Mouse (Mus musculus): ENCODE measurements at regions not wholly inside any gene's neighbourhood (a gene's known extent, or its start where the extent isn't known, plus 50 kb on each side); places are given as distances from the start of the nearest gene placed in this dataset.

DNA sequence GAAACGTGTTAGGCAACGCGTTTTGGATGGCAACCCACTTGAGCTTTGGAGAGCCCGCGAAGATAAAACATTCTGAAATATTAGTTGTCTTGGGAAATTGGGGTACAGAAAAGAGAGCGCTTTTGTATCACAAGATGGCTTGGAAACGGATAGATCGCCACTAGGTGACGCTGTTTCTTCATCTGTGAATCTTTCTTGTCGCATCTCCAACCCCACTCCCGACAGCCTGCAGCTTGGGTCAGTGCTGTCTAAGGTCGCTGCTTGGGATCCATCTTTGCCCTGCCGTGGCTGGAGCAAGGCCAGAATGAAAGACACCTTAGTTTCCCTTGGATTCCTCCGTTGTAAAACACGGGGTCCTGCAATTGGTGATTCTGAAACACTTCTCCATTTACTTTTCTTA is 88.3 kb downstream of the Aldh8a1 start:
- Histone ChIP-seq H3K27me3 (replicated peaks) (no peaks in the 10 kb centered on the region), H3K4me3 (replicated peaks) (no peak overlapping the region), H3K4me1 (no peaks in the 10 kb centered on the region), H3K36me3 (no peaks in the 10 kb centered on the region), H3K27ac (no peak overlapping the region), H3K4me2 (peak overlapping the region; percentile 38; the same call in 1 of the 2 replicates), H3K9me3 (no peaks in the 10 kb centered on the region), H3K9ac (no peak overlapping the region)
- ATAC-seq (ENCODE audit: insufficient read depth, low FRiP score, low read depth): peak; percentile 67; the same call in 1 of the 2 replicates
- 6% methylated on average over 15 of the region's 15 CpGs for WGBS

DNA sequence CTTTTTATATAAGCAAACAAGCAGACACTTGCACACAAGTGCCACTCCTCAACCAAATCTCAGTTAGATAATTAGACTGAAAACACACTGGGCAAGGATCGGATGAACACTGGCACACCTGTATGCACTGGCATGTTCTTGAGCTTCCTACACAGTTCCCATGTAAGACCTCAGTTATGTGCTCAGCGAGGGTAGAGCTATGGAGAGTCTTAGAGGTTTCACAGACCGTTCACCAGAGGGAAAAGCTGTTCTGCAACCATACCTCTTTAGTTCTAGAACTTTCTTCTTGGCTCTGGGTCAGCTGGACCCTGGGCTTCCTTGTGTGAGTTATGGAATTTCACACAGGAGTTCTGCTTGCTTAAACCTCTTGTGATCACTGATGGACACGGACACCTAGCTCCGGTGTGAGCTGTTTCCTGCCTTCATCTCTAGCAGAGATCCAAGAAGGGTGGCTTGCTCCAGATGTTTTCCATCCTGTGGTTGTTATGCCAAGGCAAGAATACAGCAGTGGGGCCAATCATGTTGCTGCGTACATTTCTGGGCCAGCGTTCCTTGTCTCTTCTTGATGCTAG is 88.8 kb downstream of the Aldh8a1 start:
- no peaks in the 10 kb centered on the region for H3K4me1 ChIP-seq
- H3K27ac ChIP-seq: no peak overlapping the region
- no peak overlapping the region for H3K4me3 ChIP-seq (replicated peaks)
- peak overlapping the region; percentile 38; the same call in 1 of the 2 replicates for H3K4me2 ChIP-seq
- H3K9me3 ChIP-seq: no peaks in the 10 kb centered on the region
- H3K27me3 ChIP-seq (replicated peaks): no peaks in the 10 kb centered on the region
- no peaks in the 10 kb centered on the region for H3K36me3 ChIP-seq
- ATAC-seq (ENCODE audit: insufficient read depth, low FRiP score, low read depth): no peak
- H3K9ac ChIP-seq: no peak overlapping the region
- WGBS: 50% methylated on average over 7 of the region's 7 CpGs

DNA sequence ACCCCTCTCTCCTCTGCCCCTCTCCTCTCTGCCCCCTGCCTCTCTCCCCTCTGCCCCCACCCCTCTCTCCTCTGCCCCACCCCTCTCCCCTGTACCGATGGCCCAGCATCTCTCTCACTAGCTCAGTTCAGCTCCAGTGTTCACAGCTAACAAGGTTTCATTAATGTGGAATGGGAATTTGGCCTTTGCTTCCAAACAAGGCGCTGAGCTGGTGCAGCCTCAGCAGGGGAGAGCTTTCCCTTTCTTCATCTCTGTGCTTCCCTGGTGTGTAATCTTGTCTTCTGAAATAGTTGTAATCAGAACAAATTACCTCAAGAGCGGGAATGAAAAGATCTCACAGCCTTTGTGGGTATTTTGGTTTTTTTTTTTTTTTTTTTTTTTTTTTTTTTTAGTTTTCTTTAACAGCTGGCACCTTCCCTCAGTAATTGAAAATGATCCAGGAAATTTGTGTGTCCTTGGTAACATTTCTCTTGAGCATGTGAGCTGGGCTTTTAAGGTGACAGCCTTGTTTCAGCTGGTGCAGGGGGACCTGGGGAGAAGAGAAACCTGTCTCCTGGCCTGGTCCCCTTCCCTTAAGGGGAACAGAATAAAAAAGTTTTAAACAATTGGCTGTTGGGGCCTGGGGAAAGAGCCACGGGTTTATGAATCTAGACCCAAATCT is 90.5 kb downstream of the Aldh8a1 start:
- Histone ChIP-seq H3K9ac (no peak overlapping the region), H3K27me3 (replicated peaks) (no peaks in the 10 kb centered on the region), H3K4me1 (no peaks in the 10 kb centered on the region), H3K9me3 (no peaks in the 10 kb centered on the region), H3K4me3 (replicated peaks) (no peak overlapping the region), H3K36me3 (no peaks in the 10 kb centered on the region), H3K27ac (no peak overlapping the region), H3K4me2 (no peak overlapping the region)
- ATAC-seq (ENCODE audit: insufficient read depth, low FRiP score, low read depth): no peak
- WGBS: 47% methylated on average over 4 of the region's 4 CpGs

DNA sequence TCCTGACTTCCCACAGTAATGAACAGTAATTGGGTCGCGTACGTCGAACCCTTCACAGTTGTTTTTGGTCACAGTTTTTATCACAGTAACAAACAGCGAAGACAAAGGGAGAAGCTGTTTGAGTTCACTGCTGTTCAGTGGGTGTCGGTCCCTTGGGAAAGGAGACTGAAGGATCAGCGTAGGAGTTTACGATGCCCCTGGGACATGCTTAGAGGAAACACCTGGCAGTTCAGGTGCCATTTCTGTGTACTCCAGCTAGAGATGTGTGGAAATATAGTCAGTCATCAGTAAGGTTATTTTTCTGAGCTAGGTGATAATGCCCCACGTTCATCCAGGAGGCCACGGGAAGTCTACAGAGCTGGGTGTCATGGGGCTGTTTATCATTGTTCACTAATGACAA is 91.3 kb downstream of the Aldh8a1 start:
- no peak for ATAC-seq (ENCODE audit: insufficient read depth, low FRiP score, low read depth)
- H3K27me3 ChIP-seq (replicated peaks): no peaks in the 10 kb centered on the region
- 85% methylated on average over 10 of the region's 10 CpGs for WGBS
- H3K4me1 ChIP-seq: no peaks in the 10 kb centered on the region
- no peaks in the 10 kb centered on the region for H3K36me3 ChIP-seq
- H3K4me3 ChIP-seq (replicated peaks): no peak overlapping the region
- H3K4me2 ChIP-seq: no peak overlapping the region
- no peaks in the 10 kb centered on the region for H3K9me3 ChIP-seq
- no peak overlapping the region for H3K27ac ChIP-seq
- H3K9ac ChIP-seq: no peak overlapping the region

DNA sequence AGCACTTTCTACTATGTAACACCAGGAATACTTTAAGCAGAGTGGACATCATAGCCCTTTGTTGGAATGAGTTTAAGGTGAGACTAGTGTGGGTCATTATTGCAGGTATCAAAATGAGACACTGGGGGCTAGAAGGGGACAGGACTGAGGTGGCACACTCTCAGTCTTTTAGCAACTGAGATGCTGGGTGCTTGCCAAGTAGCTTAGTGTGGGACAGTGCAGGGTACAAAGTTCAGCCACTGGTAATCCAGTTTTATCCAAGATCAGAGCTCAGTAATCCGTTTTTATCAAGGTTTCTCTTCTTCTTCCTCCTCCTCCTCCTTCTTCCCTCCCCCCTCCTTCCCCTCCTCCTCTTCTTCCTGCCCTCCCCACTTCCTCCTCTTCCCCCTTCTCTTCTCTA is 92.9 kb downstream of the Aldh8a1 start:
- no peak for ATAC-seq (ENCODE audit: insufficient read depth, low FRiP score, low read depth)
- no peak overlapping the region for H3K27ac ChIP-seq
- WGBS: 13% methylated on average over 1 of the region's 1 CpGs
- no peak overlapping the region for H3K9ac ChIP-seq
- H3K4me1 ChIP-seq: no peaks in the 10 kb centered on the region
- H3K27me3 ChIP-seq (replicated peaks): no peaks in the 10 kb centered on the region
- H3K4me2 ChIP-seq: no peak overlapping the region
- no peaks in the 10 kb centered on the region for H3K36me3 ChIP-seq
- H3K9me3 ChIP-seq: no peaks in the 10 kb centered on the region
- no peak overlapping the region for H3K4me3 ChIP-seq (replicated peaks)

DNA sequence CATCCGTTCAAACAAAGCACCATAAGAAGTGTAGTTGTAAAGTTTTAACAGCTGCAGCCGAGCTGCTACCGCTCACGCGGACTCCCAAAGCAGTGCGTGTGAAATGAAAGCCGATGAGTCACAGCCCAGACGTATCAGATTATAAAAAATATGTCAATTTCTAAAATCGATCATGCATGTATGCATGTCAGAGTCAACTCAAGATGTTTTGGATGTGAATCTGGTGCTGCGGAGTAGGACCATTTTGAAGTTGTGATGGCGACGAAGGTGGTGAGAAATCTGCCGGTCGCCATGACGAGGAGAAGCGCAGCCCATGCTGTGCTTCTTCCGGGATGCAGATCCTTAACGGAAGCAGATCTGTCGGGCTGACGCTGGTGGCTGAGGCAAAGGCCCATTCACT is 93.5 kb downstream of the Aldh8a1 start:
- no peaks in the 10 kb centered on the region for H3K27me3 ChIP-seq (replicated peaks)

DNA sequence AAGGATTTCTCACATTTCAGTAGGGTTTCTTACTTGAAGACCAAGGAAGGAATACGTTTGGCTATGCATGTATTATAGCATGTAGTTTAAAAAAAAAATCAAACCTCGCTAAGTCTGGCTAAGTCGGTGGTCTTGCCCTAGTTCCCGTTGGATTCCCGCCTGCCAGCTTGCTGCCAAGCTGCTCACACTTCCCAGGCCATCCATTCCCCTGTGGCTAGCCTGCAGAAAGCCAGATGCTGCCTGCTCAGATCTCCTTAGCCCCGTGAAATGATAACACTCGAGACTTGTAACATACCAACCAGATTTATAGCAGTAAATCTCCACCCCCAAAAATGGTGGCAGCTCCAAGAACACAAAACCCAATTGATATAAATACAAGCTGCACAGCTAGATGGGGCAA is 97.2 kb downstream of the Aldh8a1 start:
- Histone ChIP-seq H3K36me3 (no peaks in the 10 kb centered on the region), H3K4me1 (no peaks in the 10 kb centered on the region), H3K27ac (no peak overlapping the region), H3K9ac (no peak overlapping the region), H3K27me3 (replicated peaks) (no peaks in the 10 kb centered on the region), H3K4me2 (no peak overlapping the region), H3K4me3 (replicated peaks) (no peak overlapping the region), H3K9me3 (no peaks in the 10 kb centered on the region)
- WGBS: 76% methylated on average over 7 of the region's 7 CpGs
- no peak for ATAC-seq (ENCODE audit: insufficient read depth, low FRiP score, low read depth)

More for the DNA sequence above, 93.5 kb downstream of the Aldh8a1 start:
- H3K4me1 ChIP-seq: no peaks in the 10 kb centered on the region
- no peak overlapping the region for H3K4me2 ChIP-seq
- ATAC-seq (ENCODE audit: insufficient read depth, low FRiP score, low read depth): no peak
- H3K36me3 ChIP-seq: no peaks in the 10 kb centered on the region
- no peak overlapping the region for H3K27ac ChIP-seq
- H3K9ac ChIP-seq: no peak overlapping the region
- 80% methylated on average over 20 of the region's 20 CpGs for WGBS
- no peak overlapping the region for H3K4me3 ChIP-seq (replicated peaks)
- H3K9me3 ChIP-seq: no peaks in the 10 kb centered on the region

DNA sequence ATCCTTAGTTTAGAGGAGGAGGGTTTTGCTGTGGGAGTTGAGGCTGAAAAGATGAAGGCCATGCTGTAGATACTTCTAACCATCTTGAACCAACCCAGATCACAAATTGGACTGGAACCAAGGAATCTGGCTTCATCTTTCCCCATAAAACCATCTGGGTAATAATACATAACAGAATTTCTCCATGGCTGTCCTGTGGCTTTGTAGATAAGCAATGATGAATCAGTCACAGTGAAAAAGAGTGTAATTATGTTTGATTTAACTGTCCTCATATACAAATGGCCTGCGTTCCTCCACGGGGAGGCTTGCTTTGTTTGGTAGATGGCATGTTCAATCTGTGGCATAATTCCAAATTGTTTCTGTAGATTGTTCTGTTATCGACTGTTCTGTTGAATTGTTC is 100.9 kb downstream of the Aldh8a1 start:
- no peak overlapping the region for H3K9ac ChIP-seq
- H3K9me3 ChIP-seq: no peaks in the 10 kb centered on the region
- H3K4me2 ChIP-seq: no peak overlapping the region
- ATAC-seq (ENCODE audit: insufficient read depth, low FRiP score, low read depth): no peak
- no peak overlapping the region for H3K27ac ChIP-seq
- WGBS: 66% methylated on average over 3 of the region's 3 CpGs
- H3K27me3 ChIP-seq (replicated peaks): no peaks in the 10 kb centered on the region
- no peak overlapping the region for H3K4me3 ChIP-seq (replicated peaks)
- no peaks in the 10 kb centered on the region for H3K4me1 ChIP-seq
- H3K36me3 ChIP-seq: no peaks in the 10 kb centered on the region

DNA sequence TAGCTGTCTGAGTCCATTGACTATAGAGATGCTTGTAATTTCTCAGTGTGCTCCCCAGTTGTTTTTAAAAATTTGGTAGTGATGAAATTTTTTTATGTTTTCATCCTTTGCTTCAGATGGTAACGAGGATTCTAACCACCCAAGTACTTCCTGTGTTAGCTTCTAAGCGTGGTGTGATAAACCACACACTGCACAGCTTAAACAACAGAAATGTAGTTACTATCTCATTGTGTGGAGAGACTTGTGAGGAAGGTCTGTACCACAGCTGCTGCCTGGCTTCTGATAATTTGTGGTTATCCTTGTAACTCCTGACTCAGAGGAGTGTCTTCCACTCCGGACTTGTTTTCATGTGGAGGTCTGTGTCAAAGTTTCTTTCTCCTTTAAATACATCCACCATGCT is 102.3 kb downstream of the Aldh8a1 start:
- Histone ChIP-seq H3K27ac (no peak overlapping the region), H3K36me3 (no peaks in the 10 kb centered on the region), H3K4me3 (replicated peaks) (no peak overlapping the region), H3K9me3 (no peaks in the 10 kb centered on the region), H3K4me2 (no peak overlapping the region), H3K27me3 (replicated peaks) (no peaks in the 10 kb centered on the region), H3K9ac (no peak overlapping the region), H3K4me1 (no peaks in the 10 kb centered on the region)
- 81% methylated on average over 3 of the region's 3 CpGs for WGBS
- no peak for ATAC-seq (ENCODE audit: insufficient read depth, low FRiP score, low read depth)

DNA sequence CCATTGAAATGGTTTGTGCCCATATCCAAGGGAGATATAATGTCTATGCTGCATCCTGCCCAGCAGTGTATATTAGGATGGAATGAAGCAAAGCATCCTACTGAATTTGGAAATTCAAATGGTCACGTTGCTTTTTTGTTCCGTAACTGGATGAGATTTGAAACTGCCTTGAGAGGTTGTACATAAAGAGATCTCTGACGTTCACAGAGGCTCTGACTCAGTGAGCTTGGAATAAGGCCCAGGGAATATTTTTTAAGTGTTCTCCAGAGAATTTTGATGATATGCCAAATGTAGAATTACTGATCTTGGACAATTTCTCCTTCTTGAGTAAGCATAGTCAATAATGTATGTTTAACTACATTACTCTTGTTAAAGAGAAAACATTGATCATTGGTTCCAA is 104.2 kb downstream of the Aldh8a1 start:
- Histone ChIP-seq H3K4me2 (no peak overlapping the region), H3K27ac (no peak overlapping the region), H3K4me1 (no peaks in the 10 kb centered on the region), H3K9me3 (no peaks in the 10 kb centered on the region), H3K36me3 (no peaks in the 10 kb centered on the region), H3K4me3 (replicated peaks) (no peak overlapping the region), H3K9ac (no peak overlapping the region), H3K27me3 (replicated peaks) (no peaks in the 10 kb centered on the region)
- WGBS: 73% methylated on average over 3 of the region's 3 CpGs
- no peak for ATAC-seq (ENCODE audit: insufficient read depth, low FRiP score, low read depth)

DNA sequence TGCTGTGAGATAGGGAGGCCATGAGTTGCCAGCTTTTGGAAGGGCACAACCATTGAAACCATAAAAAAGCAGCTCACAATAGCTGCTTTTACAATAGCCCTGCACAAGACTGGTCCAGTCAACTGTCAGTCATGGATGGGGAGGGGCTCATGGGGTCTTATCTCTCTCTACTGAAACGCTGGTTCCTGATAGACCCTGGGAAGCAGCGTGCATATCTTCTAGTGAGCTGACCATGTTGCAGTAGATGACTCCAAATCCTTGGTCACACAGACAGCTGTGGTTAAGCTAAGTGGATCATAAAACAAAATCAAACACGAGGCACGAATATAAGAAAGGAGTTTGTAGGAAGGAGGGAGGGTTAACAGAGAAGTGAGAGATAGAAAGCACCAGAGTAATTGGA is 105.0 kb downstream of the Aldh8a1 start:
- Histone ChIP-seq H3K36me3 (no peaks in the 10 kb centered on the region), H3K9me3 (no peaks in the 10 kb centered on the region), H3K4me2 (no peak overlapping the region), H3K27me3 (replicated peaks) (no peaks in the 10 kb centered on the region), H3K27ac (no peak overlapping the region), H3K4me1 (no peaks in the 10 kb centered on the region), H3K4me3 (replicated peaks) (no peak overlapping the region), H3K9ac (no peak overlapping the region)
- ATAC-seq (ENCODE audit: insufficient read depth, low FRiP score, low read depth): no peak
- 60% methylated on average over 4 of the region's 4 CpGs for WGBS

DNA sequence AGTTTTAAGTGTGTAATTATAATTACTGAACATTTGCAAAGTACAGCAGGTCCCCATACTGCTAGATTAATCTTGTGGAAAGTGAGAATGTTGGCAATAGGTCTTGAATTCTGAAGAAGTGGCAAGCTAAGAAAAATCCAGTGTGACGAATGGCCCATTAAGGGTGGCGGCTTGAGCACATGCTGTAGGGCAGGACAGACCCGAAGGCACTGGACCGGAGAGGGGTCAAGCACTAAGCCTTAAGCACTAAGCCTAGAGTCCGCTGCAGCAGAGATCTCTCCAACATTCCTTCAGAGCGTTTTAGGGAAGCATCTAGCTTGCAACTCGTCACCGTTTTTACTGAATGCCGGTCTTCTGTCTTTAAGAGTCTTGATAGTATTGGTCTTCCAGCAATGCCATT is 105.6 kb downstream of the Aldh8a1 start:
- no peaks in the 10 kb centered on the region for H3K27me3 ChIP-seq (replicated peaks)
- 71% methylated on average over 9 of the region's 9 CpGs for WGBS
- H3K27ac ChIP-seq: no peak overlapping the region
- H3K9me3 ChIP-seq: no peaks in the 10 kb centered on the region
- H3K4me2 ChIP-seq: no peak overlapping the region
- no peaks in the 10 kb centered on the region for H3K36me3 ChIP-seq
- no peak for ATAC-seq (ENCODE audit: insufficient read depth, low FRiP score, low read depth)
- 0 out of 2 replicates have a peak, but pooled peaks cover under 1% of the 10 kb centered on the region for H3K4me1 ChIP-seq
- H3K9ac ChIP-seq: no peak overlapping the region
- no peak overlapping the region for H3K4me3 ChIP-seq (replicated peaks)

DNA sequence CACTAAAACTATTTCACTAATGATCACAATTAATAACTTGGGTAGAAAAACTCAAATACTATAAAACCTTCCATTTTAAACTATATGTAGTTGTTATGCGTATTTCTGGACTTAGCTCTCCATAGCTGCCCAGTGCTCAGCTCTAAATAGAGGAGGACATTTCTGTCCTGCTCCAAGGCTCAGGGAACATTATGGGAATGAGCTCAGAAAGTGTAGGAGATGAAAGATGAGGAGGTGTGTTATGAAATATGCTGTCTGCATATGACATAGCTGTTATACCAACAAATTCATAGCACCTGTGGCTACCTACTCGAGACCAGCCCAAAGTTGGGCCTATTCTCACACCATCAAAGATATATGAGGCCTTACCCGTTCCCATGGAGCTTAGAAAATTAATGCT is 106.3 kb downstream of the Aldh8a1 start:
- Histone ChIP-seq H3K4me2 (no peak overlapping the region), H3K9me3 (no peaks in the 10 kb centered on the region), H3K4me3 (replicated peaks) (no peak overlapping the region), H3K36me3 (no peaks in the 10 kb centered on the region), H3K4me1 (0 out of 2 replicates have a peak, but pooled peaks cover 8% of the 10 kb centered on the region), H3K27me3 (replicated peaks) (no peaks in the 10 kb centered on the region), H3K9ac (no peak overlapping the region), H3K27ac (no peak overlapping the region)
- ATAC-seq (ENCODE audit: insufficient read depth, low FRiP score, low read depth): no peak
- WGBS: 82% methylated on average over 3 of the region's 3 CpGs
